ENCODE assay signal across 21 mouse cellular contexts in genomic region chr10:7820171-7820570, GRCm38 (mm10). TPM values are rescaled to one million over a fixed set of nuclear protein-coding genes. Genes with fewer than 3 reads are reported as not detected.
"Had no signal": no experiment of that assay in that cellular context is flagged by ENCODE, and none has a peak within 500 bp of the region (broad histone marks: within the 10 kb centered on the region; RNA-seq: fewer than 3 reads in every experiment).

No protein-coding gene starts in this region.

- H3K27ac ChIP-seq: liver, embryonic 12.5 days; liver, embryonic 14.5 days; midbrain, embryonic 10.5 days; midbrain, embryonic 13.5 days; midbrain, embryonic 15.5 days; neural tube, embryonic 13.5 days; neural tube, embryonic 15.5 days; stomach, embryonic 15.5 days; stomach, postnatal 0 days had no signal

- ATAC-seq: liver, embryonic 12.5 days; midbrain, embryonic 13.5 days; midbrain, embryonic 15.5 days had no signal

- H3K9me3 ChIP-seq: liver, embryonic 12.5 days; midbrain, embryonic 10.5 days; midbrain, embryonic 13.5 days; midbrain, embryonic 15.5 days; neural tube, embryonic 13.5 days; neural tube, embryonic 15.5 days; stomach, embryonic 15.5 days had no signal

- H3K27me3 ChIP-seq: liver, embryonic 12.5 days; midbrain, embryonic 13.5 days; midbrain, embryonic 15.5 days; neural tube, embryonic 13.5 days; neural tube, embryonic 15.5 days; stomach, embryonic 15.5 days had no signal

- H3K4me2 ChIP-seq: liver, embryonic 12.5 days; midbrain, embryonic 13.5 days; midbrain, embryonic 15.5 days; neural tube, embryonic 13.5 days; neural tube, embryonic 15.5 days; stomach, embryonic 15.5 days had no signal

- DNase-seq: lung, adult 18-20 months; lung, postnatal 14 days; lung, postnatal 4 days; retina, postnatal 1 day; right cerebral cortex, adult 18-20 months; right cerebral cortex, postnatal 25 days; right cerebral cortex, postnatal 4 days; spleen, adult 18-20 months; thymus, adult 2 months; thymus, postnatal 36 days had no signal

- H3K4me3 ChIP-seq: liver, embryonic 12.5 days; midbrain, embryonic 10.5 days; midbrain, embryonic 13.5 days; midbrain, embryonic 15.5 days; myocyte; neural tube, embryonic 13.5 days; neural tube, embryonic 15.5 days; stomach, embryonic 15.5 days had no signal

- H3K9ac ChIP-seq: liver, embryonic 12.5 days; liver, embryonic 14.5 days; midbrain, embryonic 13.5 days; midbrain, embryonic 15.5 days; neural tube, embryonic 13.5 days; neural tube, embryonic 15.5 days; stomach, embryonic 15.5 days had no signal

- H3K4me1 ChIP-seq: liver, embryonic 12.5 days; midbrain, embryonic 10.5 days; midbrain, embryonic 13.5 days; midbrain, embryonic 15.5 days; neural tube, embryonic 13.5 days; neural tube, embryonic 15.5 days; stomach, embryonic 15.5 days had no signal

RNA-seq across cellular contexts. Expression of gene Zc3h12d, which starts 12.1 kb away (rescaled TPM):
- total RNA-seq: megakaryocyte-erythroid progenitor cell, adult 5-6 weeks had no signal
- polyA plus RNA-seq: myocyte had no signal
